Mouse (Mus musculus) midbrain, embryonic 11.5 days (tissue): ENCODE data around the gene Sipa1l3. TPM values are rescaled to one million over a fixed set of nuclear protein-coding genes. Genes with fewer than 3 reads are reported as not detected.

Experiments
- ATAC-seq: fragments of 200-750 bp; cut with Nextera tagmentation; 2 replicates; pipeline ENCODE4 v1.8.0; 2017; ENCODE audit warnings: moderate TSS enrichment, moderate library complexity; ENCODE audit not compliant: low FRiP score
- DNase-seq: peaks from one replicate; pipeline ENCODE4 v3.0.0; 2015; ENCODE audit warnings: low spot score; ENCODE audit errors: missing footprints
- H3K27ac ChIP-seq: fragments of 300-500 bp; sonication (generic); 2 replicates; pipeline ENCODE4 v1.5.1; 2014; ENCODE audit warnings: low read depth, low read length
- H3K27me3 ChIP-seq: fragments of 300-500 bp; sonication (generic); 2 replicates; pipeline ENCODE4 v1.6.1; 2014; ENCODE audit warnings: mild to moderate bottlenecking, low read length, moderate library complexity, mixed read lengths; ENCODE audit not compliant: control insufficient read depth, insufficient read depth
- H3K36me3 ChIP-seq: fragments of 300-500 bp; sonication (generic); 2 replicates; pipeline ENCODE4 v1.6.1; 2014; ENCODE audit warnings: mild to moderate bottlenecking, low read length, moderate library complexity, mixed read lengths; ENCODE audit not compliant: control insufficient read depth, insufficient read depth
- H3K4me1 ChIP-seq: fragments of 300-500 bp; sonication (generic); 2 replicates; pipeline ENCODE4 v1.6.1; 2014; ENCODE audit warnings: low read length; ENCODE audit not compliant: control insufficient read depth, insufficient read depth
- H3K4me2 ChIP-seq: fragments of 300-500 bp; sonication (generic); 2 replicates; pipeline ENCODE4 v1.6.1; 2014; ENCODE audit warnings: mild to moderate bottlenecking, moderate library complexity
- H3K4me3 ChIP-seq: fragments of 300-500 bp; sonication (generic); 2 replicates; pipeline ENCODE4 v1.5.1; 2014; ENCODE audit warnings: low read depth, low read length
- H3K9ac ChIP-seq: fragments of 300-500 bp; sonication (generic); 2 replicates; pipeline ENCODE4 v1.6.1; 2014; ENCODE audit warnings: low read length
- H3K9me3 ChIP-seq: fragments of 300-500 bp; sonication (generic); 2 replicates; pipeline ENCODE4 v1.6.1; 2016; ENCODE audit warnings: low read length; ENCODE audit not compliant: control insufficient read depth
- WGBS: fragments of 180-500 bp; shearing (Covaris S2); extraction: QIAGEN DNeasy Blood & Tissue Kit; methylation state at CpG from one replicate; pipeline ENCODE4 v1.1.7; 2014; 5-methylcytosine and 5-hydroxymethylcytosine counted together
- polyA plus RNA-seq: library from polyadenylated mRNA; unstranded; fragments of >200 nt; fragmentation: Nextera tagmentation; extraction: Ambion mirVana; gene quantifications from 2 replicates; pipeline ENCODE4 v1.2.1, GENCODE M21; 2014

Gene Sipa1l3
- polyA plus RNA-seq, 1 experiment from 2014 or later: 7.8 TPM

GRCm38 (mm10) chr7:29480590-29481344 lies 37.7 kb downstream of the Sipa1l3 start:
- Histone ChIP-seq H3K4me1 (peaks cover 15% of the 10 kb centered on the region), H3K36me3 (no peaks in the 10 kb centered on the region), H3K4me2 (no peak overlapping the region), H3K9me3 (no peaks in the 10 kb centered on the region), H3K27ac (0 out of 2 replicates have a peak overlapping the region, but pooled peaks have one; percentile 36), H3K9ac (peak overlapping the region; percentile 36; the same call in 1 of the 2 replicates), H3K27me3 (no peaks in the 10 kb centered on the region), H3K4me3 (no peak overlapping the region)
- no peak for DNase-seq
- 89% methylated on average over 16 of the region's 16 CpGs for WGBS
- peak; percentile 27; the same call in 1 of the 2 replicates for ATAC-seq

- no peak overlapping the region for H3K27ac ChIP-seq
Measured at GRCm38 (mm10) chr7:29480183-29480582, 38.3 kb downstream of the Sipa1l3 start.

GRCm38 (mm10) chr7:29475005-29475404 lies 43.4 kb downstream of the Sipa1l3 start:
- Histone ChIP-seq H3K36me3 (no peaks in the 10 kb centered on the region), H3K9me3 (no peaks in the 10 kb centered on the region), H3K27me3 (no peaks in the 10 kb centered on the region), H3K4me3 (no peak overlapping the region), H3K27ac (no peak overlapping the region), H3K4me1 (0 out of 2 replicates have a peak, but pooled peaks cover 4% of the 10 kb centered on the region), H3K9ac (no peak overlapping the region), H3K4me2 (no peak overlapping the region)
- ATAC-seq (no peak), DNase-seq (no peak)
- WGBS: 85% methylated on average over 7 of the region's 7 CpGs

More at GRCm38 (mm10) chr7:29480183-29480582, 38.3 kb downstream of the Sipa1l3 start:
- no peak overlapping the region for H3K4me3 ChIP-seq
- WGBS: 84% methylated on average over 4 of the region's 4 CpGs
- H3K4me1 ChIP-seq: peaks cover 15% of the 10 kb centered on the region
- H3K27me3 ChIP-seq: no peaks in the 10 kb centered on the region
- ATAC-seq: no peak
- H3K9me3 ChIP-seq: no peaks in the 10 kb centered on the region
- H3K9ac ChIP-seq: no peak overlapping the region
- H3K36me3 ChIP-seq: no peaks in the 10 kb centered on the region
- H3K4me2 ChIP-seq: no peak overlapping the region
- DNase-seq: no peak

- Histone ChIP-seq H3K4me1 (0 out of 2 replicates have a peak, but pooled peaks cover 4% of the 10 kb centered on the region), H3K9ac (no peak overlapping the region), H3K36me3 (no peaks in the 10 kb centered on the region), H3K4me3 (no peak overlapping the region), H3K27me3 (no peaks in the 10 kb centered on the region), H3K4me2 (no peak overlapping the region), H3K27ac (no peak overlapping the region), H3K9me3 (no peaks in the 10 kb centered on the region)
- WGBS: 77% methylated on average over 7 of the region's 7 CpGs
- DNase-seq (no peak), ATAC-seq (no peak)
Measured at GRCm38 (mm10) chr7:29471309-29471708, 47.1 kb downstream of the Sipa1l3 start.

- Histone ChIP-seq H3K4me1 (peaks cover 4% of the 10 kb centered on the region; the same call in 1 of the 2 replicates), H3K4me2 (no peak overlapping the region), H3K9ac (no peak overlapping the region), H3K27ac (no peak overlapping the region), H3K36me3 (no peaks in the 10 kb centered on the region), H3K9me3 (no peaks in the 10 kb centered on the region), H3K4me3 (no peak overlapping the region), H3K27me3 (no peaks in the 10 kb centered on the region)
- 81% methylated on average over 7 of the region's 7 CpGs for WGBS
- no peak for DNase-seq
- no peak for ATAC-seq
Measured at GRCm38 (mm10) chr7:29469602-29470344, 48.7 kb downstream of the Sipa1l3 start.

GRCm38 (mm10) chr7:29468593-29468992 lies 49.8 kb downstream of the Sipa1l3 start:
- Histone ChIP-seq H3K4me2 (no peak overlapping the region), H3K9me3 (no peaks in the 10 kb centered on the region), H3K27ac (no peak overlapping the region), H3K9ac (no peak overlapping the region), H3K27me3 (no peaks in the 10 kb centered on the region), H3K4me3 (no peak overlapping the region), H3K36me3 (no peaks in the 10 kb centered on the region), H3K4me1 (peaks cover 4% of the 10 kb centered on the region; the same call in 1 of the 2 replicates)
- DNase-seq (no peak), ATAC-seq (no peak)
- 90% methylated on average over 5 of the region's 5 CpGs for WGBS

- ATAC-seq: no peak
- 71% methylated on average over 10 of the region's 10 CpGs for WGBS
- no peak overlapping the region for H3K4me2 ChIP-seq
- H3K27me3 ChIP-seq: no peaks in the 10 kb centered on the region
- no peak overlapping the region for H3K9ac ChIP-seq
- H3K27ac ChIP-seq: no peak overlapping the region
- no peak overlapping the region for H3K4me3 ChIP-seq
- no peaks in the 10 kb centered on the region for H3K36me3 ChIP-seq
- no peaks in the 10 kb centered on the region for H3K9me3 ChIP-seq
- peaks cover 4% of the 10 kb centered on the region; the same call in 1 of the 2 replicates for H3K4me1 ChIP-seq
- DNase-seq: no peak
Measured at GRCm38 (mm10) chr7:29466585-29466984, 51.9 kb downstream of the Sipa1l3 start.

GRCm38 (mm10) chr7:29465736-29466135 lies 52.7 kb downstream of the Sipa1l3 start:
- Histone ChIP-seq H3K4me3 (no peak overlapping the region), H3K9me3 (no peaks in the 10 kb centered on the region), H3K4me2 (no peak overlapping the region), H3K27me3 (no peaks in the 10 kb centered on the region), H3K9ac (no peak overlapping the region), H3K36me3 (no peaks in the 10 kb centered on the region), H3K4me1 (no peaks in the 10 kb centered on the region; the same call in 1 of the 2 replicates), H3K27ac (no peak overlapping the region)
- DNase-seq (no peak), ATAC-seq (no peak)
- WGBS: 85% methylated on average over 4 of the region's 4 CpGs

GRCm38 (mm10) chr7:29462820-29463219 lies 55.6 kb downstream of the Sipa1l3 start:
- DNase-seq: no peak
- no peak overlapping the region for H3K27ac ChIP-seq
- WGBS: 82% methylated on average over 3 of the region's 3 CpGs
- no peaks in the 10 kb centered on the region for H3K9me3 ChIP-seq
- H3K36me3 ChIP-seq: no peaks in the 10 kb centered on the region
- H3K4me2 ChIP-seq: no peak overlapping the region
- no peak for ATAC-seq
- H3K9ac ChIP-seq: no peak overlapping the region
- no peaks in the 10 kb centered on the region for H3K27me3 ChIP-seq
- H3K4me1 ChIP-seq: no peaks in the 10 kb centered on the region; the same call in 1 of the 2 replicates
- no peak overlapping the region for H3K4me3 ChIP-seq
